Mouse (Mus musculus) MEL (cell line): ENCODE data around the gene Scn4a. TPM values are rescaled to one million over a fixed set of nuclear protein-coding genes. Genes with fewer than 3 reads are reported as not detected.

Experiments
- DNase-seq: peaks from one replicate; pipeline ENCODE4 v3.0.0; 2011; ENCODE audit warnings: low read depth, low spot score
- H3K27ac ChIP-seq: 2 replicates; pipeline ENCODE4 v1.5.1; 2012; ENCODE audit warnings: low read depth, mild to moderate bottlenecking, control low read depth, low read length, moderate library complexity; ENCODE audit not compliant: control insufficient read depth
- H3K27me3 ChIP-seq, 2 experiments: fragments of 150-350 bp in 1 of 2; sonication (generic) in 1 of 2; 2 replicates each; pipeline ENCODE4 v1.6.1; 2012; ENCODE audit warnings: low read length in 2 of 2, mild to moderate bottlenecking in 2 of 2, improper control_type of control experiment in 1 of 2, moderate library complexity in 1 of 2; ENCODE audit not compliant: insufficient read depth in 2 of 2, control insufficient read depth in 1 of 2
- H3K36me3 ChIP-seq, 2 experiments: 2 replicates each; pipeline ENCODE4 v1.6.1; 2012 to 2014; ENCODE audit warnings: low read length in 2 of 2, improper control_type of control experiment in 1 of 2, inconsistent platforms in 1 of 2, mild to moderate bottlenecking in 1 of 2; ENCODE audit not compliant: insufficient read depth in 2 of 2, control insufficient read depth in 1 of 2
- H3K4me1 ChIP-seq, 2 experiments: fragments of 150-350 bp in 1 of 2; sonication (generic) in 1 of 2; 2 replicates each; pipeline ENCODE4 v1.6.1; 2012; ENCODE audit warnings: low read length in 2 of 2, improper control_type of control experiment in 1 of 2, mild to moderate bottlenecking in 1 of 2; ENCODE audit not compliant: insufficient read depth in 2 of 2, control insufficient read depth in 1 of 2
- H3K4me3 ChIP-seq, 2 experiments: fragments of 150-350 bp in 1 of 2; sonication (generic) in 1 of 2; 2 replicates each; pipeline ENCODE4 v1.5.1; 2012; ENCODE audit warnings: low read depth in 2 of 2, low read length in 2 of 2, mild to moderate bottlenecking in 2 of 2, moderate library complexity in 2 of 2, control low read depth in 1 of 2, improper control_type of control experiment in 1 of 2; ENCODE audit not compliant: control insufficient read depth in 1 of 2, insufficient read depth in 1 of 2
- H3K79me2 ChIP-seq: 2 replicates; pipeline ENCODE4 v1.6.1; 2012; ENCODE audit warnings: mild to moderate bottlenecking, low read length, moderate library complexity; ENCODE audit not compliant: control insufficient read depth, poor library complexity, insufficient read depth
- H3K9ac ChIP-seq: 2 replicates; pipeline ENCODE4 v1.6.1; 2012; ENCODE audit warnings: low read depth, mild to moderate bottlenecking, control low read depth, low read length, moderate library complexity; ENCODE audit not compliant: control insufficient read depth, poor library complexity, severe bottlenecking
- H3K9me3 ChIP-seq: fragments of 150-350 bp; sonication (generic); replicated peaks from 2 replicates; pipeline ENCODE4 v1.6.1; 2012; ENCODE audit warnings: mild to moderate bottlenecking, low read length, improper control_type of control experiment, moderate library complexity; ENCODE audit not compliant: insufficient read depth
- CHD2 ChIP-seq: IDR thresholded peaks from 2 replicates; pipeline ENCODE4 v1.6.1; 2011; ENCODE audit warnings: low read length, improper control_type of control experiment
- E2F4 ChIP-seq: IDR thresholded peaks from 2 replicates; pipeline ENCODE4 v1.6.1; 2011; ENCODE audit warnings: low read depth, low read length, improper control_type of control experiment, borderline replicate concordance
- GATA1 ChIP-seq: IDR thresholded peaks from 2 replicates; pipeline ENCODE4 v1.6.1; 2011; ENCODE audit warnings: low read depth, low read length, improper control_type of control experiment
- HCFC1 ChIP-seq: IDR thresholded peaks from 2 replicates; pipeline ENCODE4 v1.6.1; 2012; ENCODE audit warnings: low read depth, mild to moderate bottlenecking, inconsistent platforms, low read length, improper control_type of control experiment, moderate library complexity
- MAX ChIP-seq: IDR thresholded peaks from 2 replicates; pipeline ENCODE4 v1.6.1; 2011; ENCODE audit warnings: low read length, improper control_type of control experiment
- MXI1 ChIP-seq: IDR thresholded peaks from 2 replicates; pipeline ENCODE4 v1.6.1; 2011; ENCODE audit warnings: mild to moderate bottlenecking, low read depth, low read length, improper control_type of control experiment
- NELFE ChIP-seq: IDR thresholded peaks from 2 replicates; pipeline ENCODE4 v1.6.1; 2011; ENCODE audit warnings: low read depth, low read length, improper control_type of control experiment
- POLR2AphosphoS2 ChIP-seq: IDR thresholded peaks from 2 replicates; pipeline ENCODE4 v1.6.1; 2011; ENCODE audit warnings: low read length, improper control_type of control experiment
- POLR2AphosphoS5 ChIP-seq: IDR thresholded peaks from 2 replicates; pipeline ENCODE4 v1.6.1; 2012; ENCODE audit warnings: low read depth, borderline replicate concordance, mild to moderate bottlenecking, inconsistent platforms, low read length, moderate library complexity, mixed read lengths
- RAD21 ChIP-seq: IDR thresholded peaks from 2 replicates; pipeline ENCODE4 v1.6.1; 2011; ENCODE audit warnings: mild to moderate bottlenecking, low read depth, low read length, improper control_type of control experiment
- RCOR1 ChIP-seq: IDR thresholded peaks from 2 replicates; pipeline ENCODE4 v1.6.1; 2012; ENCODE audit warnings: low read depth, mild to moderate bottlenecking, inconsistent platforms, low read length, improper control_type of control experiment
- TAL1 ChIP-seq: IDR thresholded peaks from 2 replicates; pipeline ENCODE4 v1.6.1; 2012; ENCODE audit warnings: mild to moderate bottlenecking, inconsistent platforms, low read length, moderate library complexity, mixed read lengths
- TBP ChIP-seq: IDR thresholded peaks from 2 replicates; pipeline ENCODE4 v1.8.0; 2011; ENCODE audit warnings: low read depth, low read length, improper control_type of control experiment
- UBTF ChIP-seq: IDR thresholded peaks from 2 replicates; pipeline ENCODE4 v1.6.1; 2012; ENCODE audit warnings: low read depth, mild to moderate bottlenecking, inconsistent platforms, low read length, improper control_type of control experiment, moderate library complexity, borderline replicate concordance; ENCODE audit not compliant: insufficient read depth
- ZC3H11A ChIP-seq: IDR thresholded peaks from 2 replicates; pipeline ENCODE4 v1.6.1; 2012; ENCODE audit warnings: low read depth, mild to moderate bottlenecking, inconsistent platforms, low read length, improper control_type of control experiment
- ZNF384 ChIP-seq: IDR thresholded peaks from 2 replicates; pipeline ENCODE4 v1.6.1; 2012; ENCODE audit warnings: low read depth, mild to moderate bottlenecking, inconsistent platforms, low read length, improper control_type of control experiment
- polyA plus RNA-seq, 2 experiments: library from polyadenylated mRNA; stranded (reverse) in 1 of 2; unstranded in 1 of 2; fragments of >175 nt in 1 of 2; fragments of >200 nt in 1 of 2; gene quantifications; 2 replicates each; pipeline versions ENCODE4 v1.2.1 to v1.2.4; 2012; ENCODE audit warnings: low replicate concordance in 2 of 2, low read depth in 1 of 2; ENCODE audit not compliant: insufficient read length in 2 of 2, insufficient read depth in 1 of 2, missing spikeins in 1 of 2
- total RNA-seq: library from RNA; depleted of rRNA; stranded (reverse); fragments of 300-350 nt; gene quantifications from 2 replicates; pipeline ENCODE4 v1.2.3, GENCODE M21; 2012

Scn4a gene
- total and polyA plus RNA-seq, 3 experiments: 0.04 to 0.15 TPM; not detected in 1

DNA sequence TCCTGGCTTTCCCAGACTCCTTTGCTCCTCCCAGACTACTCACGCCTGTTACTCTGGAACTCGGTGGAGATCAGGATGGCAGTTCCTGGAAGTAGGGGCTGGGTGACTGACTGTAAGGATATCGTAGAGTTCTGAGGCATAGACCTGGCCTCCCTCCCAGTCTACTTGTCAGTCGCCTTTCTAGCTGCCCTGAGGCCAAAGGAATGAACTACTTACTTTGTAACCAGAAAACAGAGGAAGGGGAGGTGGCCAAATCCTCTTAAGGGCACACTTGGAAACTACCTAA, 40.2 kb upstream of the Scn4a start:
- Histone ChIP-seq H3K27ac (no peak overlapping the region), H3K4me1 (peaks cover 9 to 18% of the 10 kb centered on the region in 2 experiments), H3K4me3 (no peak overlapping the region), H3K9me3 (no peaks in the 10 kb centered on the region), H3K36me3 (peaks cover 2 to 20% of the 10 kb centered on the region in 2 experiments; a peak in 2 of 4 replicates), H3K27me3 (no peaks in the 10 kb centered on the region), H3K79me2 (no peaks in the 10 kb centered on the region), H3K9ac (no peak overlapping the region)
- TF ChIP-seq GATA1 (no peak), HCFC1 (no peak), E2F4 (no peak), TAL1 (no peak), POLR2AphosphoS2 (no peak)
- no peak for DNase-seq

DNA sequence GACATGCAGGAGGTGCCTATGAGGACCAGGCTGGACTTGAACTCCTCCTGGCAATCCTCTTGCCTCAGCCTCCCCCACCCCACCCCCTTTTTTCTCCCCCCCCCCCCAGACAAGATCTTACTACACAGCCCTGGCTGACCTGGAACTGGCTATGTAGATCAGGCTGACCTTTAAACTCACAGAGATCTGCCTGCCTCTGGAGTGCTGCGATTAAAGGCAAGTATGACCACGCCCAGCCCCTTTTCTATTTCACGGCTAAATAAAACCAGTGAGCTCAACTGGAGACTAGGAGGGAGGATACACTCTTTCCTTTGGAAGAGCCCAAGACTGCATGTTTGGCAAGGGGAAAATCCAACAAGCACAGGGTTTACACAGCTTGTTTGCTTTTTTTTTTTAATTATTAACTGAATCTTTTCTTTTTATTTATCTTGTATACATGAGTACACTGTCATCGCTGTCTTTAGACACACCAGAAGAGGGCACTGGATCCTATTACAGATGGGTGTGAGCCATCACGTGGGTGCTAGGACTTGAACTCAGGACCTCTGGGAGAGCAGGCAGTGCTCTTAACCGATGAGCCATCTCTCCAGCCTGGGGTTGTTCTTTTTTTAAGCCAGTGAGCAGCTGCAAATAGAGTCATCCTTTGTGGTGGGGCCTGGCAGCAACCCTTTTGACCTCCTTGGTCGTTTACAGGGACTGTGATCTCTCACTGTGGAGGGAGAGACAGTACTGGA, 39.7 kb upstream of the Scn4a start:
- peak; percentile 43 for DNase-seq
- no peak overlapping the region for H3K27ac ChIP-seq
- peaks cover 9 to 20% of the 10 kb centered on the region in 2 experiments for H3K4me1 ChIP-seq
- no peak overlapping the region for H3K9ac ChIP-seq
- H3K27me3 ChIP-seq: no peaks in the 10 kb centered on the region
- peaks cover 2 to 23% of the 10 kb centered on the region in 2 experiments; a peak in 2 of 4 replicates for H3K36me3 ChIP-seq
- H3K4me3 ChIP-seq: no peak overlapping the region
- H3K79me2 ChIP-seq: no peaks in the 10 kb centered on the region; the same call in 1 of the 2 replicates
- TF ChIP-seq MXI1 (no peak), POLR2AphosphoS5 (no peak), TBP (no peak), E2F4 (no peak), NELFE (no peak), CHD2 (no peak), UBTF (no peak), RCOR1 (no peak), ZNF384 (no peak), MAX (no peak), RAD21 (no peak), ZC3H11A (no peak)
- TF ChIP-seq, all 39 proteins: peak for 0
- no peaks in the 10 kb centered on the region for H3K9me3 ChIP-seq
